Comparison of ENCODE assay signal across 10 mouse cellular contexts in the genomic region with DNA sequence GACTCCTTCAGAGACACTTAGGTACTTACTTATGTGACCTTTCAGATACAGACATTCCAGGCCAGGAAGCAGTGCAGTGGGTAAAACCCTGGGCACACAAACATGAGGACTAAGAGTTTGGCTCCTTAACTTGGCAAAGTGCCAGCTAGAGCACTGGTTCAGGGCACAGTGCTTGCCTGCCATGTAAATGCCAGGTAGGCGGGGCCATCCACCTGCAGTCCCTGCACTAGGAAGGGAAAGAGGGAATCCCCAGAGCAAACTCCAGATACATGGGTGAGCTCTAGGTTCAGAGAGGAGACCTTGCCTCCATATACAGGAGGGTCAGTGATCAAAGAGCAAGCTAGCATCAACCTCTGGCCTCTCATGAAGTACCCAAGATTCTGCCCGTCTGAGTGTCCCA. TPM values are rescaled to one million over a fixed set of nuclear protein-coding genes. Genes with fewer than 3 reads are reported as not detected.
DNase-seq lines count a peak whose midpoint lies in the region; ATAC-seq and TF ChIP-seq lines count a peak whose summit lies in the region.
"Had no signal": no experiment of that assay in that cellular context is flagged by ENCODE, and none has a peak within 500 bp of the region (broad histone marks: within the 10 kb centered on the region; RNA-seq: fewer than 3 reads in every experiment).

No protein-coding gene starts in this region.

- H3K79me2 ChIP-seq in liver, adult 2 months (ENCODE audit: control insufficient read depth, insufficient read depth, low read length): peaks cover 41% of the 10 kb centered on the region

- no peak overlapping the region for H3K4me2 ChIP-seq in liver, embryonic 11.5 days

- TF ChIP-seq CTCF in liver, adult 2 months (IDR thresholded peaks at IDR 0.05; ENCODE audit: low read depth, low read length): no peak

- no peaks in the 10 kb centered on the region for H3K9me3 ChIP-seq in liver, embryonic 11.5 days (ENCODE audit: control insufficient read depth, low read length)

- peak; percentile 55 to 76 for DNase-seq in adrenal gland, adult (ENCODE audit: inconsistent age in 2 of 2, low spot score in 1 of 2)
- DNase-seq in adrenal gland, adult 18-20 months (ENCODE audit: low spot score in 2 of 2): no peak
- peak; percentile 98 for DNase-seq in liver, adult 2 months (ENCODE audit: extremely low read depth, low read depth, low spot score)
- DNase-seq in liver, embryonic 11.5 days (ENCODE audit: low spot score): no peak
- peak; percentile 75 for DNase-seq in kidney, adult 18-20 months
- peak; percentile 49 for DNase-seq in lung, postnatal 25 days (ENCODE audit: low spot score)
- no peak for DNase-seq in left cerebral cortex, postnatal 36 days (ENCODE audit: low spot score in 2 of 2)
- DNase-seq in left cerebral cortex, postnatal 25 days (ENCODE audit: low spot score in 2 of 2): no peak
- DNase-seq: thymus, postnatal 36 days had no signal

- intact Hi-C loops in left cerebral cortex, postnatal 36 days (cut with DNase I): no loop called here
- intact Hi-C loops in left cerebral cortex, postnatal 25 days (cut with DNase I): no loop called here

- ATAC-seq in liver, embryonic 11.5 days (replicated peaks; ENCODE audit: low FRiP score): no peak; the same call in 1 of the 2 replicates

- TF ChIP-seq POLR2A in liver, adult 2 months (IDR thresholded peaks at IDR 0.05; ENCODE audit: extremely low read depth, insufficient read depth, low read length): no peak

- H3K27ac ChIP-seq in liver, adult 2 months (replicated peaks; ENCODE audit: insufficient read depth, low read depth, low read length): 0 out of 2 replicates have a peak overlapping the region, but pooled peaks have one; percentile 49
- no peak overlapping the region for H3K27ac ChIP-seq in liver, embryonic 11.5 days (ENCODE audit: low read depth, low read length)
- H3K27ac ChIP-seq: liver, embryonic 14.5 days had no signal

- no peak overlapping the region for H3K4me3 ChIP-seq in liver, adult 2 months (ENCODE audit: insufficient read depth, low read depth, low read length)
- no peak overlapping the region for H3K4me3 ChIP-seq in liver, embryonic 11.5 days (ENCODE audit: low read depth, low read length)

- H3K27me3 ChIP-seq in liver, adult 2 months (ENCODE audit: control insufficient read depth, insufficient read depth, low read length): no peaks in the 10 kb centered on the region
- H3K27me3 ChIP-seq in liver, embryonic 11.5 days (replicated peaks; ENCODE audit: control insufficient read depth, insufficient read depth, low read length): no peaks in the 10 kb centered on the region

- peaks cover 25% of the 10 kb centered on the region for H3K4me1 ChIP-seq in liver, adult 2 months (ENCODE audit: control insufficient read depth, insufficient read depth, low read length)
- H3K4me1 ChIP-seq in liver, embryonic 11.5 days (replicated peaks; ENCODE audit: control insufficient read depth, insufficient read depth, low read length): peaks cover 5% of the 10 kb centered on the region

- 32% methylated on average over 2 of the region's 2 CpGs for WGBS in liver, adult 2 months
- 93% methylated on average over 2 of the region's 2 CpGs for WGBS in liver, embryonic 11.5 days

- H3K9ac ChIP-seq in liver, adult 2 months (ENCODE audit: low read depth, low read length): no peak overlapping the region
- no peak overlapping the region for H3K9ac ChIP-seq in liver, embryonic 11.5 days (ENCODE audit: low read depth, low read length)
- H3K9ac ChIP-seq: liver, embryonic 14.5 days had no signal

- no peaks in the 10 kb centered on the region for H3K36me3 ChIP-seq in liver, adult 2 months (ENCODE audit: control insufficient read depth, insufficient read depth, low read length)
- H3K36me3 ChIP-seq in liver, embryonic 11.5 days (ENCODE audit: control insufficient read depth, insufficient read depth, low read length): no peaks in the 10 kb centered on the region

RNA-seq across cellular contexts. Expression of a gene that starts 7.6 kb away (rescaled TPM):
- total RNA-seq in adrenal gland, adult 18-20 months (2021): 10 to 100 TPM; 39.6 to 44.5 TPM
- total RNA-seq in liver, adult 2 months (2014; rRNA removed): 9.8 and 15.2 TPM in 2 replicates
- 10.0 and 12.7 TPM in 2 replicates for polyA plus RNA-seq in liver, adult 2 months (2012; rRNA removed)
- 1.2 and 1.3 TPM in 2 replicates for polyA plus RNA-seq in liver, embryonic 11.5 days (2014; fragmentation: Nextera tagmentation; extraction: Ambion mirVana)
- total RNA-seq in left cerebral cortex, postnatal 36 days (2021): 10 to 100 TPM; 79.5 to 82.1 TPM
- total RNA-seq in left cerebral cortex, postnatal 25 days (2021): 10 to 100 TPM; 74.8 to 81.5 TPM

RNA-seq across cellular contexts. Expression of a gene that starts 48.8 kb away (rescaled TPM):
- total RNA-seq in adrenal gland, adult 18-20 months (2021): 10 to 100 TPM; 54.4 to 77.9 TPM
- total RNA-seq in liver, adult 2 months (2014; rRNA removed): 6.3 and 8.1 TPM in 2 replicates
- 12.1 and 24.6 TPM in 2 replicates for polyA plus RNA-seq in liver, adult 2 months (2012; rRNA removed)
- 62.4 and 65.0 TPM in 2 replicates for polyA plus RNA-seq in liver, embryonic 11.5 days (2014; fragmentation: Nextera tagmentation; extraction: Ambion mirVana)
- total RNA-seq in left cerebral cortex, postnatal 36 days (2021): 10 to 100 TPM; 11.9 to 12.1 TPM
- 10 to 100 TPM in 1 of 2 experiments, 1 to 10 TPM in 1; 9.3 to 12.2 TPM for total RNA-seq in left cerebral cortex, postnatal 25 days (2021)

RNA-seq across cellular contexts. Expression of a gene that starts 54.9 kb away (rescaled TPM):
- total RNA-seq in adrenal gland, adult 18-20 months (2021): 100 to 1,000 TPM; 113 to 159 TPM
- 13.8 and 15.4 TPM in 2 replicates for total RNA-seq in liver, adult 2 months (2014; rRNA removed)
- 5.7 and 6.3 TPM in 2 replicates for polyA plus RNA-seq in liver, adult 2 months (2012; rRNA removed)
- 31.4 and 33.1 TPM in 2 replicates for polyA plus RNA-seq in liver, embryonic 11.5 days (2014; fragmentation: Nextera tagmentation; extraction: Ambion mirVana)
- total RNA-seq in left cerebral cortex, postnatal 36 days (2021): 100 to 1,000 TPM; 276 to 310 TPM
- total RNA-seq in left cerebral cortex, postnatal 25 days (2021): 100 to 1,000 TPM; 267 to 283 TPM

Comparison
In these comparisons a context has a peak if more than half of its experiments do, and no peak if none do; other contexts are left out.
1. DNase-seq: peak in adrenal gland, adult (2 of 2), liver, adult 2 months (single experiment), kidney, adult 18-20 months (single experiment) and lung, postnatal 25 days (single experiment); none in adrenal gland, adult 18-20 months (0 of 2), liver, embryonic 11.5 days (single experiment), left cerebral cortex, postnatal 36 days (0 of 2) and left cerebral cortex, postnatal 25 days (0 of 2).